Mouse (Mus musculus) heart, postnatal 36 days (tissue): ENCODE data around the gene Apba2. TPM values are rescaled to one million over a fixed set of nuclear protein-coding genes. Genes with fewer than 3 reads are reported as not detected.

Source experiments
- DNase-seq, 2 experiments: peaks; one replicate each; pipeline ENCODE4 v3.0.0; 2021 to 2022
- intact Hi-C: fragments of 180-260 bp; cut with DNase I; formaldehyde crosslinking; loops from one replicate; pipeline ENCODE4 v1.15.1; 2025
- total RNA-seq, 2 experiments: library from RNA; stranded (reverse); gene quantifications; 2 replicates each; pipeline ENCODE4 v1.2.3; 2021

Gene Apba2
- total RNA-seq, 2 experiments from 2014 or later: 0.51 to 0.94 TPM

DNA sequence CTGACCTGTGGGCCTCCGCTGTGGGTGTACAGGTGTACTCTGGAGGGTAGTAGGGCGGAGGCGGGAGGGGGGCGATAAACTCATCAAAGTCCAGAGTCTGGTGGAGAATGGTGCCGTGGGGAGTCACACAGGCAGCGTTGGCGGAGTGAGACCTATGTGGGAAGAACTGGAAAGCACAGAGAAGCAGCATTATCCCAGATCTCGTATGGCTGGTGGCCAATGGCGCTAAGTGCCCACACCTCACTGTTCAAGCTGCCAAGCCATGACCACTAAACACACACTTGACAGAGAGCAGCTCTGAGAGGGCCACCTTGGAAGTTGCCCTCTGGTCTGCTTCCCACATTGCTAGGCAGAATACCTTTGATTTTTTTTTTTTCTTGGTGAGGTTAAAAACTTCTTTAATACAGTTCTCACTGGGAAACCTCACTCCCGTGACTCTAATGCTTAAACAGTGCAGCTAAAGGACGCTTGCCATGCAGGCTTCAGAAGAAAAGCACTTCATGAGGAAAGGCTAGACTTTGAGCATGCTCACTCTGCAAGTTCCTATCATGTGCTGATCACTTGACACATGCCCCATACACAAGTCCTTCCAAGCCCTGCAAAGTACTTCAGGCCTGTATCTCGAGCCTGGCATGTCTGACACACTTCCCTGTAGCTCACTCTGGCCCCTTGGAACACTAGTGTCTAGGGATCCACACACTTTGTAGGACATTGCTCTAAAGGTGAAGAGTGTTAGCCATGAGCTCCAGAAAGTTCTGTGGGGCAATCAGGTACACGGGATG lies 275.4 kb downstream of the Apba2 start:
- DNase-seq: no peak
- intact Hi-C loops: no loop called here

DNA sequence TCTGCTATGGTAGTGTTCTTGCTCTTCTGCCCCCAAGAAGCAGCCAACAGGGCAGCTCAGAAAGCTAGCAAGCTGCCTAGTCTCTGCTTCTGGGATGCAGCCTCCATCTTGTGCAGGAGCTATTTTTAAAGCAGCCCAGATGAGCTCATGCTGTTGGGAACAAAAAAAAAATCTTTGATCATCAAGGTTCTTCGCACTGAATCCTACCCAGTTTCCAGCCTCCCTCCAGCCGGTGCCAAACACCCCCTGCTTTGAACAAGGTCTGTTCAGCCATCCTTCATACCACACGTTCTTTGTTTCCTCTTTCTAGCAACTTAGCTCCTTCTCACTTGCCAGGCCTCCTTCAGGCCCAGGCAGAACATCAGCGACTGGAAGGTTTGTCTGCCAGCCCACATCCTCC lies 278.0 kb downstream of the Apba2 start:
- DNase-seq: no peak
- intact Hi-C loops: no loop called here

GRCm38 (mm10) chr7:64785040-64785439 lies 283.5 kb downstream of the Apba2 start:
- no peak for DNase-seq
- intact Hi-C loops: loop anchor here (2.0 kb wide), 1 partner anchor 290 kb away; no protein-coding TSS in a partner anchor

- intact Hi-C loops: no loop called here
These were observed 289.6 kb downstream of the Apba2 start for GRCm38 (mm10) chr7:64791145-64791544.

DNA sequence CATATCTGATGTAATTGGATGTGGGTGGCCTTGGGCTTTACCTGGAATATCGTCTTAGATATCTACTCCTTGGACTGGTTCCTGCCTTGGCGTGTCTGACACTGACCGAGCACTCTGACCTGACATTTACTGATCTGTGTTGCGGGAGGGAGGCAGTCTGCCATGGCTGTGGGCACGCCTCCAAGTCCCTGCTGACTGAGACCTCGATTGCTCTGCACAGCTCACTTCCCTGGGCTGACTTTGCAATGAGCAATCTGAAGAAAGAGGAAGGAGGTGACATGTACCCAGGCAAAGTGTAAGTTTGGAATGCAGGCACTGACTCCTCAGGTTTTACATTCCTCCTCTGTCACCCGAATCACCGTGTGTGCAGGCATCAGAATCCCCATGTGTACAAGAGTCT lies 290.5 kb downstream of the Apba2 start:
- intact Hi-C loops: no loop called here
- peak; percentile 30 to 33 for DNase-seq

More at GRCm38 (mm10) chr7:64791145-64791544, 289.6 kb downstream of the Apba2 start:
- DNase-seq: no peak

- intact Hi-C loops: no loop called here
- no peak for DNase-seq
These were observed 294.0 kb downstream of the Apba2 start for GRCm38 (mm10) chr7:64795554-64795953.

Other genes with a start within 250 kb of the Apba2 start
- 10 to 100 TPM; 13.4 to 13.9 TPM for gene Mtmr10, start 214.1 kb upstream of the Apba2 start, total RNA-seq
- 1 to 10 TPM; 8.9 to 9.9 TPM for gene Fan1, start 127.6 kb upstream of the Apba2 start, total RNA-seq
- 10 to 100 TPM; 11.6 to 13.4 TPM for gene Mphosph10, start 109.4 kb upstream of the Apba2 start, total RNA-seq
- gene Mcee, start 109.1 kb upstream of the Apba2 start, total RNA-seq: 100 to 1,000 TPM; 196 to 206 TPM